ENCODE assay signal across 20 mouse cellular contexts in the genomic region with DNA sequence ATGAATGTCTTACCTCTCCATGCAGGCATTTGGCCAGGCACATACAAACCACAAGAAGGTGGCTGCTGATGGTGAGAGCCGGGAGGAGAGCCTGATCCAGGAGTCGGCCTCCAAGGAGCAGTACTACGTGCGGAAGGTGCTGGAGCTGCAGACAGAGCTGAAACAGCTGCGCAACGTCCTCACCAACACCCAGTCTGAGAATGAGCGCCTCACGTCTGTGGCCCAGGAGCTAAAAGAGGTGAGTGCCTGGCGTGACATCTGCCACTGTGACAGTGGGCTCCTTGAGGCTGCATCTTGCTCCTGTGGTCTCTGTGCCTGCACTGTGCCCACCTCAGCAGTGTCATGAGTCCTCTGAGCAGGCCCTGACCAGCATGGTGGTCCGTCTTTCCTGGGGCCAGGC.
"Had no signal": no experiment of that assay in that cellular context is flagged by ENCODE, and none has a peak within 500 bp of the region (broad histone marks: within the 10 kb centered on the region; RNA-seq: fewer than 3 reads in every experiment).

No protein-coding gene starts in this region.

- H3K9me3 ChIP-seq: heart, embryonic 15.5 days; hindbrain, embryonic 13.5 days; hindbrain, embryonic 15.5 days; kidney, embryonic 15.5 days; limb, embryonic 13.5 days; limb, embryonic 15.5 days; liver, embryonic 12.5 days had no signal

- H3K4me1 ChIP-seq: hindbrain, embryonic 15.5 days had no signal

- H3K4me2 ChIP-seq: heart, embryonic 11.5 days; heart, embryonic 15.5 days; hindbrain, embryonic 13.5 days; hindbrain, embryonic 15.5 days; kidney, embryonic 15.5 days; limb, embryonic 13.5 days; limb, embryonic 15.5 days; liver, embryonic 12.5 days had no signal

- ATAC-seq: forebrain, postnatal 0 days; hindbrain, postnatal 0 days; intestine, embryonic 16.5 days; liver, embryonic 12.5 days had no signal

- H3K4me3 ChIP-seq: heart, embryonic 15.5 days; hindbrain, embryonic 13.5 days; hindbrain, embryonic 15.5 days; kidney, embryonic 15.5 days; limb, embryonic 13.5 days; limb, embryonic 15.5 days; liver, embryonic 12.5 days had no signal

- H3K9ac ChIP-seq: forebrain, postnatal 0 days; heart, embryonic 15.5 days; hindbrain, embryonic 13.5 days; hindbrain, embryonic 15.5 days; kidney, embryonic 15.5 days; limb, embryonic 13.5 days; limb, embryonic 15.5 days; liver, embryonic 12.5 days; liver, embryonic 14.5 days had no signal

- DNase-seq: forebrain, postnatal 0 days; gastrocnemius, postnatal 14 days; gastrocnemius, postnatal 36 days; kidney, adult 11 months; kidney, adult 2 months; kidney, adult 9 months; kidney, postnatal 14 days; layer of hippocampus, postnatal 36 days; left cerebral cortex, postnatal 4 days had no signal

- H3K27me3 ChIP-seq: heart, embryonic 15.5 days; hindbrain, embryonic 13.5 days; hindbrain, embryonic 15.5 days; kidney, embryonic 15.5 days; limb, embryonic 13.5 days; limb, embryonic 15.5 days; liver, embryonic 12.5 days had no signal

- H3K27ac ChIP-seq: hindbrain, embryonic 15.5 days; hindbrain, postnatal 0 days; limb, embryonic 13.5 days; limb, embryonic 15.5 days; liver, embryonic 12.5 days; liver, embryonic 14.5 days had no signal
